ENCODE assay signal across 17 mouse cellular contexts in the genomic region with DNA sequence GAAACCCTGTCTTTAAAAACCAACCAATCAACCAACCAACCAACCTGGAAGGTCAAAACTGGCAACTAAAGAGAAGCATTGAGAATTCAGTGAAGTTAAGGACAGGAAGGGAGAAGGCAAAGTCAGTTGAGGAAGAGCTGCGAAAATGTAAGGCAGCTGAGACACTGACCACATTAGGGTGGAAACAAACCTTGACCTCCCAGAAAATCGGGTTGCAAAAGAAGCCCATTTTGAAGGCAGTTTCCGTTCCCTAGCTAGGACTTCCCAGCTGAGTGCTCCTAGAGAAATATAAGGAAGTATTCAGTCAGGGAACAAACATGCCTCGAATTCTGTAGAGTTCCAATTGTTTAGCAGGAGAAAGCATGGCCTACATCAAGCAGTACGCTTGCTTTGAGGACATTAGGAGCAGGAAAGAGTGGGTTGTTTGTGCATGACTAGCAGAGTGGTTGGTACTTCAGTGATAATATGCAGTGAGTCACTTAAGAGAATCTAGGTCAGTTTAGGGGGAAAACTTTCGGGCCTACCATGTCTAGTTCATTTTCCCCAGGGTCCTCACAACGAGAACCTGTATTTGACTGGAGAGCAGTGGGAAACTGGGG.
"Had no signal": no experiment of that assay in that cellular context is flagged by ENCODE, and none has a peak within 500 bp of the region (broad histone marks: within the 10 kb centered on the region; RNA-seq: fewer than 3 reads in every experiment).

No protein-coding gene starts in this region.

- DNase-seq: kidney, adult 2 months; kidney, postnatal 10 days; kidney, postnatal 36 days; left cerebral cortex, postnatal 4 days; liver, postnatal 0 days; lung, embryonic 14.5 days; lung, postnatal 14 days; lung, postnatal 4 days; midbrain, embryonic 14.5 days; right cerebral cortex, postnatal 14 days; right cerebral cortex, postnatal 4 days; thymus, postnatal 25 days had no signal

- H3K27ac ChIP-seq: kidney, embryonic 15.5 days; limb, embryonic 12.5 days; limb, embryonic 15.5 days; liver, embryonic 14.5 days; stomach, embryonic 15.5 days had no signal

- H3K4me3 ChIP-seq: kidney, embryonic 15.5 days; limb, embryonic 12.5 days; limb, embryonic 15.5 days; stomach, embryonic 15.5 days had no signal

- ATAC-seq: liver, postnatal 0 days had no signal

- H3K4me1 ChIP-seq: kidney, embryonic 15.5 days; limb, embryonic 15.5 days; stomach, embryonic 15.5 days had no signal
